Mouse (Mus musculus) adrenal gland, adult 2 months (tissue): ENCODE results near the gene Zfp335. TPM values are rescaled to one million over a fixed set of nuclear protein-coding genes. Genes with fewer than 3 reads are reported as not detected.

Experiments
- DNase-seq: peaks from one replicate; pipeline ENCODE4 v3.0.0; 2021
- polyA plus RNA-seq: library from polyadenylated mRNA; depleted of rRNA; stranded (reverse); fragments of >200 nt; gene quantifications from 2 replicates; pipeline ENCODE4 v1.2.3, GENCODE M21; 2012
- total RNA-seq, 2 experiments: library from RNA; stranded (reverse); gene quantifications; 2 replicates each; pipeline ENCODE4 v1.2.3; 2021

The Zfp335 gene
- total and polyA plus RNA-seq, 3 experiments = 16.7 to 37.4 (median 21.9) TPM

GRCm38 (mm10) chr2:164930706-164931581 lies 19.4 kb upstream of the Zfp335 start:
- peak; percentile 60 for DNase-seq

DNA sequence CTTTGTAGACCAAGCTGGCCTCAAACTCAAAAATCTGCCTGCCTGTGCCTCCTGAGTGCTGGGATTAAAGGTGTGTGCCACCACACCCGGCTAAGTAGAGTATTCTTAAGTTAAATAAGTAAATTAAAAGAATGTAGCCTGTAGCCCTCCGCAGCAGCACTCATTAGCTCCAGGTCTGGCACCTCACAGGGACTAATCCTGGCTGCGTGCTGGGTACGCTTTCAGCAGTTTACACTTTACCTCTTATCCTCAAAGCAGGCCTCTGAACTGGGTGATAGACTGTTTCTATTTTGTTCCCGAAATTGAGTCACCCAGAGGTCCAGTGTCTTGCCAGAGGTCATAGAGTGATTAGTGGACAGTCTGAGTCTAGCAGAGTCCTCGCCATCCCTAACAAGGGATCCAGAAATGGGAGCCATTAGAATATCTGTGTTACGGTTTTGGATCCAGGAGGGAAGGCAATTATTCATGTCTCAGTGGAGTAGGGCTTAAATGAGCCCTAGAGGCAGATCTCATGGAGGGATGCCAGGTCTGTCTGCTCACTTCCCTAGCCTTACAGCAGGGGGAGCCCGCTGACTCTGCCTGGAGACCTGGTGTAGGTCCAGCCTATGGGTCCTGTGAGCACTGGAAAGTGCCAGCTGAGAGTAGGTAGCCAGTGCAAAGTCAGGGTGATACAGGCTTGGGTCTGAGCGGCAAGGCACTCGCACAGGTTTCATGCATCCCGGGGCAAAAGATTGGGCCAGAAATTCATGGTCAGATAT lies 12.7 kb upstream of the Zfp335 start:
- peak; percentile 94 for DNase-seq

GRCm38 (mm10) chr2:164923291-164923690 lies 11.7 kb upstream of the Zfp335 start:
- DNase-seq = peak; percentile 72

DNA sequence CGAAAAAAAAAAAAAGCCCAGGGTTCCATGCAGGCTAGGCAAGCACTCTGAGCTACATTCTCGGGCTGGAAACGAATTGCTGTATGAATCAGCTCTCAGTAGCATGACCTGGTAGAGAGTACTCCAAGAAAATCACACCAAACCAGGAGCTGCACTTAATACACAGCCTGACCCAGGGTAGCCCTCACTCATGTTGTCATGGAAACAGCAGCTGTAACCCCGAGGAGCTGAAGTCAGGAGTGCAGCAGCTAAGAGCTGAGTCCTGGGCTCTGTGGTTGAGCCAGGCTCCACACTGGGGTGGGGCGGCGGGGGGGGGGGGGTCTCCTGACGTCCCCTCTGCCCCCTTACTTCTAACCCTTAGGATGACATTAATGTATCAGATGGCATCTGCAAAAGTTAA lies 10.4 kb upstream of the Zfp335 start:
- DNase-seq = no peak

- DNase-seq = no peak
These were observed 6.8 kb upstream of the Zfp335 start for GRCm38 (mm10) chr2:164918325-164918724.

DNA sequence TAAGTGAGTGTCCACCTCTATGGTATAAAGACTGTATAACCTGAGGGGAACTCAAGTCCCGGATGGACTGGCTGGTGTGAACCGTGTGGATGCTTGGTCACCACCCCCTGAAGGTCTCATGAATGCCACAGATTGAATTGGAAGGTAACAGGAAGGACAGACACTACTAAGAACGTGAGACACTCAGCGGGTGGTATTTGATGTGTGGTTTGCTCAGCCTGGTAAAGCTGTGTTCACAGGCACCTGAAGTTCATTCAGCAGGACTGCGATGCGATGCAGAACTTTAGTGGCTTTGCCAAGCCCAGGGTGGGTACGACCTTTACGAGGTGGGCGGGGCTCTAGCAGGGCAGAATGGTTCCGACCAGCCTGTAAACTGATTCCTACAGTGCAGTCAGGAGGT lies 5.8 kb upstream of the Zfp335 start:
- no peak for DNase-seq

- no peak for DNase-seq
These were observed 5.3 kb upstream of the Zfp335 start for GRCm38 (mm10) chr2:164916820-164917219.

- DNase-seq = no peak
These were observed 1.9 kb upstream of the Zfp335 start for GRCm38 (mm10) chr2:164913428-164913786.

DNA sequence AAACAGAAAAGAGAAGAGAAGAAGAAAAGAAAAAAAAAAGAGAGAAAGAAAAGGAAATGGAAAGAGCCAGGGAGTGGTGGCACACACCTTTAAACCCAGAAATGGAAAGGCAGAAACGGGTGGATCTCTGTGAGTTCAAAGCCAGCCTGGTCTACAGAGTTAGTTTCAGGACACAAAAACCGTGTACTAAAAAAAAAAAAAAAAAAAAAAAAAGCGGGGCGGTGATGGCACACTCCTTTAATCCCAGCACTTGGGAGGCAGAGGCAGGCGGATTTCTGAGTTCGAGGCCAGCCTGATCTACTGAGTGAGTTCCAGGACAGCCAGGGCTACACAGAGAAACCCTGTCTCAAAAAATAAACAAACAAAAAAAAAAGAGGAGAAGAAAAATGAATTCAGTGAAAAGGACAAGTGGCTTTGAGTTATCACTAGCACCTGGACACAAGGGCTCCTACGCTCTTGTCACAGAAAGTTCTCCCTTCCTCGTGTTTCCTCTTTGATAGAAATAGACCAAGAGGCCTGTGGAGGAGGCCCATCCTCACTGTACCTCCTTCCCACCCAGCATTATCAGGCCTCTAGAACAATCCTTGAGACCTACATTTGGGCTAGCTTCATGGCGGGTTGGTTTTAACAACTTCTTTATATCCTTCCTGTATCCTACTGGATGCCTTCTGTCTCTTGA lies 1.3 kb upstream of the Zfp335 start:
- no peak for DNase-seq

GRCm38 (mm10) chr2:164912151-164912550 lies 594 bp upstream of the Zfp335 start:
- peak; percentile 78 for DNase-seq

GRCm38 (mm10) chr2:164910360-164911061 lies 1.0 kb downstream of the Zfp335 start:
- no peak for DNase-seq

GRCm38 (mm10) chr2:164909542-164909941 lies 2.0 kb downstream of the Zfp335 start:
- no peak for DNase-seq

- DNase-seq = no peak
These were observed 2.5 kb downstream of the Zfp335 start for GRCm38 (mm10) chr2:164909100-164909499.

DNA sequence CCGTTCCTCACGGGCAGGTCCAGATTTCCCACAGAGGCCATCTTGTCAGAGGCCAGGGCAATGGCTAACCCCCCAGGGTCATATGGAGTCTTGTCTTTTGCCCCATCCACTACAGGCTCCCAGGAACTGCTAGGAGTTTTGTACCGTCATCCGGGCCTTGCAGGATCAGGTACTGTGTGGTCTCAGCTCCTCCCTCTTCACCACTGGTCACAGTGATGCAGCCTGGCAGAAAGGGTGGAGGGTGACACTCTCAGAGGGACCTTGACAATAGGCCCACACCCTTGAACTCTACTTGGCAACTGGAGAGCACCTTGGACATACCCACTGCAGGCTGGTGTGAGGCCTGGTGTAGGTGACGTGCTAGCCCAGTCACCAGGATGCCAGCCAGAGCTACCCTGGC lies 3.5 kb downstream of the Zfp335 start:
- no peak for DNase-seq

DNA sequence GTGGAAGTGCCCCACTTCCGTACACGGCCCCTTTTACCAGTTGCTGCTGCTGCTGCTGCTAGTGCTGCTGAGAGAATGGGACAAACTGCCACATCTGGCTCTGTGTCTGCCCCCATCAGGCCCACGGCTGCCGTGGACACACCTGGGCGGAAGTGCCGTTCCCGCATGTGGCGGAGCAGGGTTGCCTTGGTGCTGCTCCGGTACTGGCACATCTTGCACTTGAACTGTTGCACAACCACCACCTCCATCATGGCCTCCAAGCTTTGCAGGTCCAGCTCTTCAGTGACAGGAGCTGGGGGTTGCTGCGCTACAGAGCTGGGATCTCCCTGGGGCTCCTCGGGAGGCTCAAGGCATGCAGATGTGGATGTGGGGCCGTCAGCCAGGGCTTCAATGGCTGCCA lies 4.0 kb downstream of the Zfp335 start:
- no peak for DNase-seq

- no peak for DNase-seq
These were observed 5.5 kb downstream of the Zfp335 start for GRCm38 (mm10) chr2:164906071-164906470.

GRCm38 (mm10) chr2:164903496-164903895 lies 8.1 kb downstream of the Zfp335 start:
- DNase-seq = no peak

- no peak for DNase-seq
These were observed 10.2 kb downstream of the Zfp335 start for GRCm38 (mm10) chr2:164901380-164901779.

GRCm38 (mm10) chr2:164899723-164900459 lies 11.7 kb downstream of the Zfp335 start:
- no peak for DNase-seq

DNA sequence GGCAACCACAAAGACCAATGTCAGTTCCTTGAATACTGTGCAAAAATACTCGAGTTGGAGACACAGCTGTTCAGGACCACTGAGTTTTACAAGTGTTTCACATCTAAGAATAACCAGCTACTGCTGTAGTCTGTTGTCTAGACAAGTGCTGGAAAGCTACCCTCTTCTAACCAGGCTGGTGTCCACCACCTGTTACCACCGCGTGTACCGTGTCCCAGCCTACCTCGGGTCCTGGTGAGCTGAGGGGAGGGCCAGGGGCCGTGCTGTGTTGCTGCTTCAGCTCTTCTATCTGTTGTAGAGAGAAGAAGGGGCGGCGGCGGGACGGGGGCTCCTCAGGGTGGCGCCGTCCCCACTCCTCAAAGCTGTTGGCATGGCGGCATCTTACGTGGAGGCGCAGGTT lies 12.5 kb downstream of the Zfp335 start:
- DNase-seq = no peak

DNA sequence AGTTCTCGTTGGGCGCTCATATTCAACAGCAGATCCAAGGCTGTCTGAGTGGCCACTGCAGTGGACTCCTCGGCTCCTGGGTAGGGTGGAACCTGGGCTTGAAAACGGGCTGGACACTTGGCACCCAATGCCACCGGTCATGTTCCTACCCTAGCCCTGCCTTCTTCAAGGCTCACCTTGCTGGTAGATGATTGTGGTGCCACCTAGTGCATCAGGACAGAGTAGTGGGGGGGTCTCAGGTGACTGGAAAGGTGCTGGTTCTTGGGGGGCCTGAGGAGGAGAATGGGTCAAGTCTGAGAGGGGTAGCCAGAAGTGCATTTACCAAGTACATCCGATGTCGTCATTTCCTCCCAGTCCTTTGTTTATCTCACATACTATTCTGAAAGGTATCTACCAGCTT lies 13.5 kb downstream of the Zfp335 start:
- no peak for DNase-seq
